Mouse (Mus musculus) E14TG2a.4 (cell line): ENCODE results near the gene 1500015O10Rik.

Experiments
- CTCF ChIP-seq: conservative IDR thresholded peaks from 2 replicates; pipeline ENCODE4 v1.5.1; 2014; ENCODE audit warnings: low read length
- NANOG ChIP-seq: IDR thresholded peaks from 2 replicates; pipeline ENCODE4 v1.6.1; 2014; ENCODE audit warnings: borderline replicate concordance, low read length, mixed read lengths

DNA sequence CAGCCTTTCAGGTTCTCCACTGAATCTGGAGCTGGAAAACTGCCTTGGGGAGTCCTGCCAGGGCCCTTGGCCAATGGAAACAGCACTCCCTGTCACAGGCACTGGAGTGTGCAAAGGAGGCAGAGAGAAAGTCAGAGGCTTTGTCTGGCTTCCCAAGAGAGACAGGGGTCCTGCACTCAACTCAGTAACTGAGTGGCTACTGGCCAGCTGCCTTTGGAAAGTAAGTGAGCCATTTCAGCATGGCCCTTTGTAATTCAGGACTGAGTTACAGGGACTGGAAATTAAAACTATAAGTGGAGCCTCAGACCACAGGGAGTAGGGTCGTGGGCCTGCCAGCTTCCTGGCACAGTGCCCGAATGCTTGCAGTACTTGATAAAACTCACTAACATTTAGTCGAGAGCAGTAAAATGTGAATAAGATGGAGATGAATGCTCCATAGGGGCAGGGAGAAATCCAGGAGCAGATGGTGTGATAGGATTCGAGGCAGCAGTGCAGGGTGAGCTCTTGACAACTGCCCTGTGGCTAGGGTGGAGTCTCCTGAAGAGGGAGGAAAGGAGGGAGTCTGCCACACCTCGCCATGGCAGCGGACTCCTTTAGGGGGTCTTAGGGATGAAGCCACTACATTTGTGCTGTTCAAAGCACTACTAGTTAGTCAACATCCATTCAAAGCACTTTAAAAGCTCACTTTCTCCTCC lies 35.4 kb upstream of the 1500015O10Rik start:
- no peak for TF ChIP-seq CTCF
- TF ChIP-seq NANOG = no peak
